Mouse (Mus musculus) T-helper 2 cell (primary cell): ENCODE data around the gene Gm49337.

Experiments used
- in situ Hi-C: fragments of 300-600 bp; cut with MboI, MseI; formaldehyde crosslinking; loops from one replicate; pipeline ENCODE4 v1.15.1; 2025; ENCODE audit warnings: high pct_unique_total_duplicates

Gm49337 gene

GRCm38 (mm10) chr4:116162142-116162541 lies 11.0 kb upstream of the Gm49337 start:
- in situ Hi-C loops: no loop called here

GRCm38 (mm10) chr4:116164759-116165554 lies 8.2 kb upstream of the Gm49337 start:
- in situ Hi-C loops: no loop called here

- in situ Hi-C loops: no loop called here
Measured at GRCm38 (mm10) chr4:116165708-116166407, 7.3 kb upstream of the Gm49337 start.

- in situ Hi-C loops: no loop called here
Measured at GRCm38 (mm10) chr4:116167404-116167803, 5.8 kb upstream of the Gm49337 start, which contains the start of gene Tspan1. Gene Tspan1 (minus strand): TSS chr4:116167601.

GRCm38 (mm10) chr4:116168617-116169352 lies 4.4 kb upstream of the Gm49337 start:
- in situ Hi-C loops: no loop called here

GRCm38 (mm10) chr4:116169353-116169672 lies 3.9 kb upstream of the Gm49337 start:
- in situ Hi-C loops: no loop called here

- in situ Hi-C loops: no loop called here
Measured at GRCm38 (mm10) chr4:116173752-116174151, 568 bp downstream of the Gm49337 start.

- in situ Hi-C loops: no loop called here
Measured at GRCm38 (mm10) chr4:116174466-116175116, 1.4 kb downstream of the Gm49337 start.

- in situ Hi-C loops: no loop called here
Measured at GRCm38 (mm10) chr4:116175136-116175535, 2.0 kb downstream of the Gm49337 start.

GRCm38 (mm10) chr4:116175711-116176542 lies 2.7 kb downstream of the Gm49337 start:
- in situ Hi-C loops: no loop called here

- in situ Hi-C loops: no loop called here
Measured at GRCm38 (mm10) chr4:116176543-116176988, 3.4 kb downstream of the Gm49337 start.

- in situ Hi-C loops: no loop called here
Measured at GRCm38 (mm10) chr4:116177140-116177539, 4.0 kb downstream of the Gm49337 start.

GRCm38 (mm10) chr4:116182079-116182478 lies 8.9 kb downstream of the Gm49337 start:
- in situ Hi-C loops: no loop called here

GRCm38 (mm10) chr4:116182745-116183144 lies 9.6 kb downstream of the Gm49337 start:
- in situ Hi-C loops: no loop called here

- in situ Hi-C loops: no loop called here
Measured at GRCm38 (mm10) chr4:116185083-116185482, 11.9 kb downstream of the Gm49337 start.

GRCm38 (mm10) chr4:116192286-116192835 lies 19.2 kb downstream of the Gm49337 start:
- in situ Hi-C loops: no loop called here

- in situ Hi-C loops: no loop called here
Measured at GRCm38 (mm10) chr4:116193583-116194383, 20.6 kb downstream of the Gm49337 start.

- in situ Hi-C loops: no loop called here
Measured at GRCm38 (mm10) chr4:116198422-116198821, 25.2 kb downstream of the Gm49337 start.

GRCm38 (mm10) chr4:116204422-116204821 lies 31.2 kb downstream of the Gm49337 start:
- in situ Hi-C loops: no loop called here

- in situ Hi-C loops: no loop called here
Measured at GRCm38 (mm10) chr4:116206531-116206930, 33.3 kb downstream of the Gm49337 start.
